Mouse (Mus musculus): ENCODE measurements at regions not wholly inside any gene's neighbourhood (a gene's known extent, or its start where the extent isn't known, plus 50 kb on each side); places are given as distances from the start of the nearest gene placed in this dataset.
"Not testable (repeated sequence)": the region's sequence is repeated elsewhere in the genome, so short reads cannot be mapped to it uniquely, and the experiment has no call there.

GRCm38 (mm10) chr3:6135754-6136153 is 385.1 kb downstream of the Gm8797 start:
- DNase-seq (ENCODE audit: low spot score): not testable (repeated sequence)

- no peak for DNase-seq (ENCODE audit: low spot score)
Measured at GRCm38 (mm10) chr3:6137374-6137773, 386.8 kb downstream of the Gm8797 start.

GRCm38 (mm10) chr3:6173775-6174174 is 423.2 kb downstream of the Gm8797 start:
- DNase-seq (ENCODE audit: low spot score): no peak

- no peak for DNase-seq (ENCODE audit: low spot score)
Measured at GRCm38 (mm10) chr3:6182533-6182932, 431.9 kb downstream of the Gm8797 start.

GRCm38 (mm10) chr3:6183400-6183799 is 432.8 kb downstream of the Gm8797 start:
- DNase-seq (ENCODE audit: low spot score): no peak

GRCm38 (mm10) chr3:6204656-6205055 is 415.6 kb downstream of the 1700008P02Rik start:
- no peak for DNase-seq (ENCODE audit: low spot score)

- DNase-seq (ENCODE audit: low spot score): no peak
Measured at GRCm38 (mm10) chr3:6228685-6229084, 391.6 kb downstream of the 1700008P02Rik start.

All from testis, postnatal 14 days (tissue).